Mouse (Mus musculus): ENCODE data around the gene Irf8.
"Not testable (repeated sequence)": the region's sequence is repeated elsewhere in the genome, so short reads cannot be mapped to it uniquely, and the experiment has no call there.

Irf8 gene

GRCm38 (mm10) chr8:120792710-120793109 lies 56.6 kb downstream of the Irf8 start:
- no peak for DNase-seq (ENCODE audit: extremely low read depth, insufficient read length, low spot score)

GRCm38 (mm10) chr8:120795944-120796635 lies 59.9 kb downstream of the Irf8 start:
- DNase-seq (ENCODE audit: extremely low read depth, insufficient read length, low spot score) = peak; percentile 52

GRCm38 (mm10) chr8:120797019-120797727 lies 61.0 kb downstream of the Irf8 start:
- DNase-seq (ENCODE audit: extremely low read depth, insufficient read length, low spot score) = no peak

- no peak for DNase-seq (ENCODE audit: extremely low read depth, insufficient read length, low spot score)
Measured at GRCm38 (mm10) chr8:120800308-120800865, 64.2 kb downstream of the Irf8 start.

- not testable (repeated sequence) for DNase-seq (ENCODE audit: extremely low read depth, insufficient read length, low spot score)
Measured at GRCm38 (mm10) chr8:120803661-120804375, 67.7 kb downstream of the Irf8 start.

- no peak for DNase-seq (ENCODE audit: extremely low read depth, insufficient read length, low spot score)
Measured at GRCm38 (mm10) chr8:120804741-120805140, 68.6 kb downstream of the Irf8 start.
